Comparison of ENCODE assay signal across 8 mouse cellular contexts in the genomic region with DNA sequence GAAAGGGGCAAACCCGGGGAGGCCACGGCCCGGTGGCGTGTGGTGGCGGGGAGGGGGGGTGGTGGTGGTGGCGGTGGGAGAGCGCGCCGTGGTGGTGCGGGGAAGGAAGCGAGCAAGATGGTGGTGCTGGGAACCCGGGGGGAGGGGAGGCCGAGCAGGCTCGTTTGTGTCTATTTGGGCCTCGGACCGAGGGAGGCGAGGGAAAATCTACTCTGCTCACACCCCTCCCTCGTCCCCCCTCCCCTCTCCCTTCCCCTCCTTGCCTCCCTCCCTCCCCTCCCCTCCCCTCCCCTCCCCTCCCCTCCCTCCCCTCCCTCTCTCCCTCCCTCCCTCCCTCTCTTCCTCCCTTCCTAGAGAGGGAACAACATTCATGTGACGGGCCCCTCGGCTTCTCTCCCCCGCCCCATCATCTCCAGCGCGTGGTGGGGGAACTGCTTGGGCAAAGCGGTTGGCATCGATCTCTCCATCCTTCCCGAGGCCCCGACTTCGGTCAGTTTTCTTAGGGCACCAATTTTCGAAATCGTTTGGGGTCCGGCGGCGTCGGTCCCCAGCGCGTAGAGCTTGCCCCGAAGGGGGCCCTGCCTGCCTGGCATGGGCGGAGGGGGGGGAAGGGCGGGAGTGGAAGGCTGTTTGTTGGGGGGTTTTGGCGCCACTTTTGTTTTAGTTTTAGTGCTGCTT. TPM values are rescaled to one million over a fixed set of nuclear protein-coding genes. Genes with fewer than 3 reads are reported as not detected.
DNase-seq lines count a peak whose midpoint lies in the region; ATAC-seq and TF ChIP-seq lines count a peak whose summit lies in the region.

No protein-coding gene starts in this region.

- ATAC-seq in forebrain, embryonic 14.5 days, result peak; percentile 84
- ATAC-seq in lung, embryonic 15.5 days (ENCODE audit: borderline replicate concordance, extremely low read depth, low FRiP score, low TSS enrichment), result peak; percentile 75

- peak overlapping the region; percentile 95 for H3K9ac ChIP-seq in forebrain, embryonic 14.5 days (ENCODE audit: low read length)
- peak overlapping the region; percentile 75 for H3K9ac ChIP-seq in lung, embryonic 15.5 days

- 29% methylated on average over 19 of the region's 40 CpGs for WGBS in forebrain, embryonic 14.5 days
- 4% methylated on average over 19 of the region's 40 CpGs for WGBS in lung, embryonic 15.5 days

- intact Hi-C loops in heart, postnatal 14 days (cut with DNase I), result loop anchor here (5.0 kb wide), 1 partner anchor 42 kb away; no protein-coding TSS in a partner anchor

- H3K27ac ChIP-seq in forebrain, embryonic 14.5 days (ENCODE audit: low read depth, low read length), result peak overlapping the region; percentile 99
- H3K27ac ChIP-seq in layer of hippocampus, adult 2 months, result peak overlapping the region; percentile 99
- H3K27ac ChIP-seq in lung, embryonic 15.5 days, result peak overlapping the region; percentile 100

- H3K4me2 ChIP-seq in forebrain, embryonic 14.5 days (ENCODE audit: low read length), result peak overlapping the region; percentile 51
- peak overlapping the region; percentile 46 for H3K4me2 ChIP-seq in lung, embryonic 15.5 days

- H3K27me3 ChIP-seq in E14TG2a.4 (ENCODE audit: insufficient read depth, low read length), result no peaks in the 10 kb centered on the region
- no peaks in the 10 kb centered on the region for H3K27me3 ChIP-seq in forebrain, embryonic 14.5 days (replicated peaks; ENCODE audit: control insufficient read depth, insufficient read depth, low read length)
- H3K27me3 ChIP-seq in lung, embryonic 15.5 days, result no peaks in the 10 kb centered on the region

- peaks cover 17% of the 10 kb centered on the region for H3K4me1 ChIP-seq in E14TG2a.4 (replicated peaks; ENCODE audit: low read depth, low read length)
- H3K4me1 ChIP-seq in forebrain, embryonic 14.5 days (ENCODE audit: control insufficient read depth, insufficient read depth, low read length), result no peaks in the 10 kb centered on the region
- no peaks in the 10 kb centered on the region for H3K4me1 ChIP-seq in lung, embryonic 15.5 days

- H3K9me3 ChIP-seq in E14TG2a.4 (ENCODE audit: low read length), result no peaks in the 10 kb centered on the region
- H3K9me3 ChIP-seq in forebrain, embryonic 14.5 days (replicated peaks; ENCODE audit: control insufficient read depth, low read length), result no peaks in the 10 kb centered on the region
- no peaks in the 10 kb centered on the region for H3K9me3 ChIP-seq in lung, embryonic 15.5 days

- peak overlapping the region; percentile 85 for H3K4me3 ChIP-seq in E14TG2a.4 (replicated peaks; ENCODE audit: low read length)
- H3K4me3 ChIP-seq in forebrain, embryonic 14.5 days (ENCODE audit: low read depth, low read length), result peak overlapping the region; percentile 56
- peak overlapping the region; percentile 68 for H3K4me3 ChIP-seq in layer of hippocampus, adult 2 months
- peak overlapping the region; percentile 60 for H3K4me3 ChIP-seq in lung, embryonic 15.5 days

- no peaks in the 10 kb centered on the region for H3K36me3 ChIP-seq in E14TG2a.4 (ENCODE audit: insufficient read depth, low read length)
- no peaks in the 10 kb centered on the region for H3K36me3 ChIP-seq in forebrain, embryonic 14.5 days (ENCODE audit: control insufficient read depth, insufficient read depth, low read length)
- H3K36me3 ChIP-seq in lung, embryonic 15.5 days, result no peaks in the 10 kb centered on the region

- no peak for TF ChIP-seq CTCF in E14TG2a.4 (conservative IDR thresholded peaks at IDR 0.05; ENCODE audit: low read length)
- no peak for TF ChIP-seq CTCF in layer of hippocampus, adult 2 months (conservative IDR thresholded peaks at IDR 0.05)

- peak; percentile 56 for DNase-seq in c-Kit-positive CD71-positive TER-119-negative erythroid progenitor cells, embryonic 14.5 days (ENCODE audit: low read depth)
- DNase-seq in forebrain, embryonic 14.5 days (ENCODE audit: low spot score), result peak; percentile 91
- peak; percentile 72 to 79 for DNase-seq in heart, postnatal 14 days
- peak; percentile 67 to 69 for DNase-seq in layer of hippocampus, adult 2 months (ENCODE audit: low spot score in 2 of 2)
- DNase-seq in ovary, adult 18-20 months (ENCODE audit: low spot score), result peak; percentile 68
- peak; percentile 67 for DNase-seq in thymus, postnatal 0 days (ENCODE audit: low spot score)

RNA-seq across cellular contexts. Expression of a gene that starts 1.4 kb away (rescaled TPM):
- polyA plus RNA-seq in forebrain, embryonic 14.5 days (2014; fragmentation: Nextera tagmentation; extraction: Ambion mirVana), result 40.7 and 45.7 TPM in 2 replicates
- total RNA-seq in heart, postnatal 14 days (2021), result 10 to 100 TPM; 54.3 to 57.3 TPM
- total RNA-seq in layer of hippocampus, adult 2 months (2021), result 10 to 100 TPM; 49.6 to 53.4 TPM
- polyA plus RNA-seq in lung, embryonic 15.5 days (2015; fragmentation: Nextera tagmentation; extraction: Ambion mirVana), result 48.9 and 49.3 TPM in 2 replicates
- 53.8 and 56.8 TPM in 2 replicates for polyA plus RNA-seq in thymus, postnatal 0 days (2015; fragmentation: Nextera tagmentation; extraction: Ambion mirVana)

Comparison
In these comparisons a context has a peak if more than half of its experiments do, and no peak if none do; other contexts are left out.
1. Peak in every context shown above with its lines: DNase-seq, ATAC-seq, H3K4me3 ChIP-seq and H3K27ac ChIP-seq.